Mouse (Mus musculus) lung, embryonic 14.5 days (tissue): ENCODE results near the gene Rap1b. TPM values are rescaled to one million over a fixed set of nuclear protein-coding genes. Genes with fewer than 3 reads are reported as not detected.

Experiments used
- ATAC-seq: fragments of 200-750 bp; cut with Nextera tagmentation; 2 replicates; pipeline ENCODE4 v1.8.0; 2017; ENCODE audit warnings: mild to moderate bottlenecking, moderate TSS enrichment, moderate library complexity; ENCODE audit not compliant: insufficient read depth
- DNase-seq: peaks from one replicate; pipeline ENCODE4 v3.0.0-alpha.2; 2015
- H3K27ac ChIP-seq: fragments of 300-500 bp; sonication (generic); 2 replicates; pipeline ENCODE4 v1.5.1; 2014; ENCODE audit warnings: low read depth, mild to moderate bottlenecking, moderate library complexity
- H3K27me3 ChIP-seq: fragments of 300-500 bp; sonication (generic); 2 replicates; pipeline ENCODE4 v1.6.1; 2014; ENCODE audit warnings: low read length, control low read depth; ENCODE audit not compliant: insufficient read depth
- H3K36me3 ChIP-seq: fragments of 300-500 bp; sonication (generic); 2 replicates; pipeline ENCODE4 v1.6.1; 2014; ENCODE audit warnings: control low read depth; ENCODE audit not compliant: insufficient read depth
- H3K4me1 ChIP-seq: fragments of 300-500 bp; sonication (generic); 2 replicates; pipeline ENCODE4 v1.6.1; 2014; ENCODE audit warnings: antibody characterized with exemption, control low read depth; ENCODE audit not compliant: insufficient read depth
- H3K4me2 ChIP-seq: fragments of 300-500 bp; sonication (generic); 2 replicates; pipeline ENCODE4 v1.6.1; 2014; ENCODE audit warnings: mild to moderate bottlenecking
- H3K4me3 ChIP-seq: fragments of 300-500 bp; sonication (generic); 2 replicates; pipeline ENCODE4 v1.5.1; 2014; ENCODE audit warnings: low read depth, low read length
- H3K9ac ChIP-seq: fragments of 300-500 bp; sonication (generic); 2 replicates; pipeline ENCODE4 v1.6.1; 2014
- H3K9me3 ChIP-seq: fragments of 300-500 bp; sonication (generic); 2 replicates; pipeline ENCODE4 v1.6.1; 2016; ENCODE audit warnings: low read depth, low read length, control low read depth
- CTCF ChIP-seq: IDR thresholded peaks from 2 replicates; pipeline ENCODE4 v1.5.1; 2016; ENCODE audit warnings: antibody characterized with exemption, low read depth
- WGBS: fragments of 180-500 bp; shearing (Covaris S2); extraction: QIAGEN DNeasy Blood & Tissue Kit; methylation state at CpG from one replicate; pipeline ENCODE4 v1.1.7; 2014; 5-methylcytosine and 5-hydroxymethylcytosine counted together
- polyA plus RNA-seq: library from polyadenylated mRNA; unstranded; fragments of >200 nt; fragmentation: Nextera tagmentation; extraction: Ambion mirVana; gene quantifications from 2 replicates; pipeline ENCODE4 v1.2.1, GENCODE M21; 2014

The Rap1b gene
- polyA plus RNA-seq, 1 experiment from 2014 or later = 214 TPM

DNA sequence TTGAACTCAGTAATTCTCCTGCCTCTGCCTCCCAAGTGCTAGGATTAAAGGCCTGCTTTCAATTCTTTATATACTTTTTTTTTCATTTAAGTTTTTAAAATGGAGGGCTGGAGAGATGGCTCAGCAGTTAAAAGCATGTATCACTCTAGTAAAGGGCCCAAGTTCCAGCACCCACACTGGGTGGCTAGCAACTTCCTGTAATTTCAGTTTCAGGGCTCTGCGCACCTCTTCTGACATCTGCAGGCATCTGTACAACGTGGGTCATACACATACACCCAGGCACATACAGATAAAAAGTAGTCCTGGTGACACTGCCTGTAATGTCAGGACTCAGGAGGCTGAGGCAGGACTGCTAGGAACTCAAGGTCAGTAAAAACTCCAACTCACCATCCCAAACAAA, 9.5 kb downstream of the Rap1b start:
- H3K27ac ChIP-seq = no peak overlapping the region
- H3K36me3 ChIP-seq = no peaks in the 10 kb centered on the region
- WGBS = 79% methylated on average over 2 of the region's 2 CpGs
- H3K4me3 ChIP-seq = no peak overlapping the region
- no peak for DNase-seq
- no peak overlapping the region for H3K9ac ChIP-seq
- no peak for ATAC-seq
- no peak for TF ChIP-seq CTCF
- no peaks in the 10 kb centered on the region for H3K4me1 ChIP-seq
- no peaks in the 10 kb centered on the region for H3K9me3 ChIP-seq
- H3K4me2 ChIP-seq = no peak overlapping the region
- no peaks in the 10 kb centered on the region for H3K27me3 ChIP-seq

DNA sequence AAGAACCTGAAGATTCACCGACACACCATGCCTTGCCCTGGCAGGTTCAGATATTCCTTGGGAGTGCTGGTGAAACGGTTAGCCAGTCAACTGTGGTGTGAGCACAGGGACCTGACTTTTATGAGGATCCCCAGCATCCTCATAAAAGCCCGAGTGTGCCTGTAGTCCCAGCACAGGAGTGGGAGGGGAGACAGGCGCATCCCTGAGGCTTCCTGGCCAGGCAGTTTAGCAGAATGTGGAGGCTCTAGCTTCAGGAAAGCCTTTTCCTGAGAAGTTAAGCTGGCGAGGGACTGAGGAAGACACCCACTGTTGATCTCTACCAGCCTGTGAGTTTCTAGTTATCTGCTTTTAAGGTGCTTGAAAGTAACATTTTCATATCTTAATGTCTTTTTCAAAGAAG, 10.4 kb downstream of the Rap1b start:
- H3K36me3 ChIP-seq = no peaks in the 10 kb centered on the region
- H3K4me2 ChIP-seq = no peak overlapping the region
- TF ChIP-seq CTCF = no peak
- WGBS = 63% methylated on average over 5 of the region's 5 CpGs
- H3K27me3 ChIP-seq = no peaks in the 10 kb centered on the region
- no peak overlapping the region for H3K27ac ChIP-seq
- no peaks in the 10 kb centered on the region for H3K9me3 ChIP-seq
- no peak for ATAC-seq
- no peak for DNase-seq
- H3K4me1 ChIP-seq = no peaks in the 10 kb centered on the region
- H3K4me3 ChIP-seq = no peak overlapping the region
- H3K9ac ChIP-seq = no peak overlapping the region

DNA sequence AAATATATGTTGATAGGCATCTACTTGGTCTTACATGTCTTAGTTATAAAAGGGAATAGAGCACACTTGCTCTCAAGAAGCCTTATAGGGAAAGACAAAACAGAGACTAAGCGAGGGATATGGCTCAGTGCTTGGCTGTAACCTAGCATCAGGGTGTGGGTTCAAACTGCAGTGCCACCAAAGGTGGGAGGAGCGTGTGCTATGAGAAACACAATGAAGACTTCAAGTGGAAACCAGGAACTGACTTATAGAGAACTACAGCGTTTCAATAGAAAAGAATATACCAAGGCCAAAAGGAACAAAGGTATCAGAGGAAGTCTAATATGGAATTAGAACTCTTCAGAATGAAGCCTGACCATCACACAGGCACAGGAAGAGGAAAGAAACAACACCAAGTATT, 15.0 kb downstream of the Rap1b start:
- DNase-seq = no peak
- 79% methylated on average over 3 of the region's 3 CpGs for WGBS
- no peak for ATAC-seq
- Histone ChIP-seq H3K4me2 (no peak overlapping the region), H3K36me3 (no peaks in the 10 kb centered on the region), H3K27me3 (no peaks in the 10 kb centered on the region), H3K9me3 (no peaks in the 10 kb centered on the region), H3K9ac (no peak overlapping the region), H3K4me3 (no peak overlapping the region), H3K27ac (no peak overlapping the region), H3K4me1 (no peaks in the 10 kb centered on the region)
- TF ChIP-seq CTCF = no peak

DNA sequence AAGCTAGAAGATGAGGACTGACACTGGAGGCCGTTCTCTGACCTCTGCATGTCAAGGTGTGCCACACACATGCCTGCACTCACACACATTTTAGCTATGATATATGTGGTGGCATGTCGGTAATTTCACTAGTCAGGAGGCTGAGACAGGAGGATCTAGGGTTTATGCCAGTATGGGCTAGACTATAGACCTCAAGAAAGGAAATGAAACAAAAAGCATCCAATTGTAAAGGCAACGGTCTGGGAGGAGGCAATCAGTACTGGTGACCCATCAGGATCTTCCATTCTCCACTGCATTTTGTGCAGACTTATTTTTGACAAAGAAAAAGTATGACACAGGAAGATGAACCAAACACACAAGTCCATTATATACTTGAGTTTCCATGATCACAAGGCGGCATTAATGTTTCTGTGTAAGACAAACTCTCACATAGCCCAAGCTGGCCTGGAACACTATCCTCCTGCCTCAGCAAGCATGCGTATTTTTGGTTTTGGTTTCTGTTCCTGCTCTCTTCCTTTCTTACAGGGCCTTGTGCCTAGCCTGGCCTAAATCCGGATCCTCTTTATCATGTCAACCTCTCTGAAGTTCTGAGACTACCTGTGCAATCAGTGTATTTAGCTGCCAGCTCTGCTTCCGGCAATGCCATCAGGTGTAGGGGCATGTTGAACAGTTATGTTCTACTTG, 16.2 kb downstream of the Rap1b start:
- no peak for TF ChIP-seq CTCF
- no peak for ATAC-seq

DNA sequence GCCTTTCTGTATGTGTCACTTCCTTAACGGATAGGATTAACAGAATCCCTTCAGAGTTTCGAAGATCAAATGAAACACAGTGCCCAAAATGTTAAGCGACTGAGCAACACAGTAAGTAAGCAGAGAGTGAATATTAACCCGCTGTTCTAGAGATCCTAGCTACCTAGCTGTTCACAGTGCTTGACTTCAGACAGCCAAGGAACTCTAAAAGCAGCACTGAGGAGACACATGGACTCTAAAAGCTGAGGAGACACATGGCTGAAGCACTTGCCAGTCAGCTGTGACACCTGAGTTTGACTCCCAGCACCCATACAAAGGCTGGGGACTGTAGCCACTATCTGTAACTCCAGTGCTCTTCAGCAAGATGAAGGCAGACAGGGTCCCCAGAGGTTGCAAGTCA, 16.8 kb downstream of the Rap1b start:
- TF ChIP-seq CTCF = no peak
- Histone ChIP-seq H3K27me3 (no peaks in the 10 kb centered on the region), H3K9ac (no peak overlapping the region), H3K4me3 (no peak overlapping the region), H3K4me1 (no peaks in the 10 kb centered on the region), H3K36me3 (peaks cover 5% of the 10 kb centered on the region; the same call in 1 of the 2 replicates), H3K27ac (no peak overlapping the region), H3K4me2 (no peak overlapping the region), H3K9me3 (no peaks in the 10 kb centered on the region)
- ATAC-seq (no peak), DNase-seq (no peak)
- WGBS = 70% methylated on average over 4 of the region's 4 CpGs

More for the DNA sequence above, 16.2 kb downstream of the Rap1b start:
- no peaks in the 10 kb centered on the region for H3K9me3 ChIP-seq
- no peak overlapping the region for H3K4me3 ChIP-seq
- H3K4me2 ChIP-seq = no peak overlapping the region
- WGBS = 93% methylated on average over 7 of the region's 7 CpGs
- no peak overlapping the region for H3K9ac ChIP-seq
- H3K36me3 ChIP-seq = no peaks in the 10 kb centered on the region
- no peaks in the 10 kb centered on the region for H3K4me1 ChIP-seq
- H3K27me3 ChIP-seq = no peaks in the 10 kb centered on the region
- H3K27ac ChIP-seq = no peak overlapping the region
- DNase-seq = no peak

DNA sequence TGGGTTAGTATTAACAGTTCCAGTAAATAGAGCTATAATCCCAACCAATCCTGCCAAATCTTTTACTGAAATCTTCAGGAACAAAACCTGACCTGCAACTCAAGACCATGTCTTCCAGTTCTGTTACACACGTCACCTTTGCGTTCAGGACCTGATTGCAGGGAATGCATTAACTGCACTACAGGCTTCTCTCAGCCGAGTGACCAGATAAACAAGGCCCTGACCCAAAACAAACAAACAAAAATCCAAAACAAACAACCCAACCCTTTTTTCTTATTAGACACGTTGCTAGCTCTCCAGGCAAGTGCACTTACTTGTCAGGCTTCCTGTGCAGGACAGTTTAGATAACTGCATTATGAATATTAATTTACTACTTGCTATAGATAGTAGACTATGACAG, 17.3 kb downstream of the Rap1b start:
- Histone ChIP-seq H3K4me2 (no peak overlapping the region), H3K9me3 (no peaks in the 10 kb centered on the region), H3K27ac (no peak overlapping the region), H3K27me3 (no peaks in the 10 kb centered on the region), H3K9ac (no peak overlapping the region), H3K4me3 (no peak overlapping the region), H3K36me3 (peaks cover 10% of the 10 kb centered on the region), H3K4me1 (no peaks in the 10 kb centered on the region)
- 57% methylated on average over 4 of the region's 4 CpGs for WGBS
- DNase-seq = no peak
- ATAC-seq = no peak
- no peak for TF ChIP-seq CTCF

DNA sequence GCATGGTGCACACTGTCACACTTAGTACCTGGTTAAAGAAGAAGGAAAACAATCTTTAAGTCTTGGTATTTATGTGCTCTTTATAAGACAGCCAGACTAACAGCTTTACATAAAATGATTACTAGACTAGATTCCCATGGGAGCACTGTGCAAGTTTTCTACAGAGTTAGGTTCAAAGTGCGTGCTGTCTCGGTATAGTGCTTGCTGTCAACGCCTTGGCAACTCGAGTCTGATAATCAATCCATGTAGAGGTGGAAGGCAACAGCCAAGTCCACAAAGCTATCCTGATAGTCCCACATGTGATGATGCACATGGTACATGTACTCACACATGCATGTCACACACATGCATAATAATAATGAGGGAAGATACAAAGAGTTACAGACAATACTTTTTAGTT, 21.2 kb downstream of the Rap1b start:
- TF ChIP-seq CTCF = no peak
- ATAC-seq = no peak

More for the DNA sequence above, 21.2 kb downstream of the Rap1b start:
- 61% methylated on average over 4 of the region's 4 CpGs for WGBS
- Histone ChIP-seq H3K27me3 (no peaks in the 10 kb centered on the region), H3K27ac (no peak overlapping the region), H3K4me1 (no peaks in the 10 kb centered on the region), H3K4me2 (no peak overlapping the region), H3K4me3 (no peak overlapping the region), H3K36me3 (peaks cover 46% of the 10 kb centered on the region), H3K9ac (no peak overlapping the region), H3K9me3 (no peaks in the 10 kb centered on the region)
- DNase-seq = no peak
